Mouse (Mus musculus) ovary, postnatal 14 days (tissue): ENCODE data around the gene Mgat4b.

Experiments used
- DNase-seq: peaks from one replicate; pipeline ENCODE4 v3.0.0; 2022; ENCODE audit warnings: low spot score

The Mgat4b gene

DNA sequence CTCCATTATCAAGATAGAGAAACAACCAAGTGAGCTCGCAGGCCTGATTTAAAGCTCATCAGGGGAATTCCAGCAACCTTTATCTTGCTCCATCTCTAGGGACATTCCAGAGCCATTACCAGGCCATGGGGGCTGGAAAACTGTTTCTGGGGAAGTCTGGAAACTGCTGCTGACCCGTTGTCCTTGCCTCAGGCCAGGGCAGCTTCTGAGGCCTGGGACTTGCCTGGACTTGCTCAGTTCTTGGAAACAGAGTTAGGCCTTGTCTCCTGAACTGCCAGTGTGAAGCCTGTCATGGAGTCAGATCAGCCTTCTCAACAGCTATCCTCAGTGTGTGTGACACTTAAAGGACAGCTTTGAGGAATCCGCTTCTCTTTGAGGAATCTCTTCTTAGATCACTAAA is 41.5 kb downstream of the Mgat4b start:
- DNase-seq = no peak

DNA sequence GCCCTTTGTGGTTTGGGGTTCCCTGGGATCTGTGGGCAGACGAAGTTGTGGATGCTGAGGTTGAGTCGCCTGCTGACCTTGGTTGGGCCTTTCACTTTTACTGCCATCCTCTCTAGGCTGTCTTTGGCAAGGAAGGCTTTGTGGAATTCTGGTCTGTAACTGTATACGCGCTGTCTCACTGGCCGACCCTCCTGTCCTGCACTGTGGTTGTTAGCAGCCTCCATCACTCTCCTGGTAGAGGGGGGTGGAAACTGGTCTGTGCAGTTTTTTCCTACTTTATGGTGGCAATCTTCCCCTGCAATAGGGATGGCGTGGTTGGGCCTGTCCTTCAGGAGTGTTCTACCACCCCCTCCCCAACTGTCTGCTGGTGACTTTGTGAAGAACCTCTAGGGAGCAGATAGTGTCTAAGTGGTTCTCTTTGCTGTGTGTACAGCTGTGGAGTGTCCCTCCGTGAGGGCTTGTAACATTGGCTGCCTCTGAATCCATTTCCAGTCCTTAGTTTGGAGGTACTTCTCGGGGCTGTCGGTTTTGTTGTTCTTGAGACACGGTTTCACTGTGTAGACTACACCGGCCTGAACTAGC is 42.1 kb downstream of the Mgat4b start:
- no peak for DNase-seq

DNA sequence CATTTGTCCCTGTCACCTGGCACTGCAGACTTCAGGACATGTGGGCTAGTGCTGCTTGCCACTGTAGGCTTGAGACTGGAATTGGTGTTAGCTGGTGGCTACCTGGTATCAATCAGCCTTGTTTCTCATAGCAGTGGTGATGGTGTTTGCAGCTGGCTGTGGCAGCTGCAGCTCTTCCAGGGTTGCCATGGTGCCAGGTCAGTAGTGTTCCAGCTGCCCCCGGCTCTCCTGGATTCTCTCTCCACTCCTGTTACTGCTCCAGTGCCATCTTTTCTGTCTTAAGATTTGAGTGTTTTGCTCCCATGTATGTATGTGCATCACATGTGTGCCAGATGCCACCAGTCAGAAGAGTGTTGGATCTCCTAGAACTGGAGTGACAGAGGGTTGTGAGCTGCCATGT is 42.7 kb downstream of the Mgat4b start:
- no peak for DNase-seq

DNA sequence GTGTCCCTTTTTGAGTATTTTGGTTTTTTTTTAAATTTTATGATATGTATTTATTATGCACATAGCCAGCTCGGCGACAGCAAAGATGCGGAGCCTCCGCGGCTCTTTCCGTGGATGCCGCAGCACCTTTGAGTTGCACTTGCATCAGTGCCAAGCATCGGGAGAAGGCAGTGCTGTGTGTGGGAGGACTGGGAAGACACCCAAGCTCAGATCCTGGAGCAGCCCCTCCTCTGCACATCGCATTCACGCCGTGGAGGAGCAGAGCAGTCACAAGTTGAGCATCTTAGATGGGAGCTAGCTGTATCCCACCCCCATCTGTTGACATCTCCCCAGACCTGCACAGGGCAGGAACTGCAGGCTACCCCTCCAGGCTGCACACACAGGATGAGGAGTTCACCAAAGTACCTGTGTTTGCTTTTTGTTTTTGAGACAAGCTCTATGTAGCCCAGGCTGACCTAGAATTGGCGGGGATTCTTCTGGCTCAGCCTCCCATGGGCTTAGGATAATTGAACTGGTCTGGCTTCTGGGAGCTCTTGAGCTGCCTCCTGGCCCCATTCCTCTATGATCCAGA is 43.4 kb downstream of the Mgat4b start:
- DNase-seq = no peak

DNA sequence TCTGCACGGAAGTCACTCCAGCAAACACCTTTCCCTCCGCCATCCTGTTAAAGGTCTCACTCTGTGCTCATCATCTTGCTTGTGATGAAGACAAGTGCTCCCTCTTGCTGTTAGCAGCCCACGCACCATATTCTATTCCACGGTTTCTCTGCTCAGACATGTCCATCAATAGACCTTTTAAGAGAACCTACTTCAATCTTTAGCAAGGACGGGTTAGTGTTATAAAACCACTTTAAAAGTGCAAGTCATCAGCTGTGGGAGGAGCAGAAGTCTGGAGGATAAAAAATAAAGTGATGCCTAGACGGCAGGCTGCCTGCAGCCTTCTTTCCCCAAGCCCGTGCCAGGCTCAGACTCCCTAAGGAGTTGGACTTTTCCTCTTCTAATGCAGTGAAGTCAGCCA is 45.9 kb downstream of the Mgat4b start:
- DNase-seq = no peak

DNA sequence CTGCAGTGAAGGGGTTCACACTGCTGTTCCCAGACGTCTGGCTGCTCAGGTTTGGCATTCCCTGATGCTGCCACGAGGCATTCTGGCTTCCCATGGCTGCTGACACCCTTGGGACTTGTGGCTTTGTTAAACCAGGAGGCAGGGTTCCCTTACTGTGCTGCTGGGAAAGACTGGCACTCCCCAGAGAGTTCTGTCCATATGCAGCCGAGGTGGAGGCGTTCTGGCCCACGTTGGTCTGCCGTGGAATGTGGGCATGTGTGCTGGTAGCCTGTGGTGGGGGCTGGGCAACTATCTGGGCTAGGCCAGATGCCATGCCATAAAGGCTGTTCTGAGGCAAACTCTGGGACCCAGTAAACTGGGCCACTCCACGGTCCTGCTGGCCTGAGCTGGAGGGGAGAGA is 47.6 kb downstream of the Mgat4b start:
- DNase-seq = no peak

DNA sequence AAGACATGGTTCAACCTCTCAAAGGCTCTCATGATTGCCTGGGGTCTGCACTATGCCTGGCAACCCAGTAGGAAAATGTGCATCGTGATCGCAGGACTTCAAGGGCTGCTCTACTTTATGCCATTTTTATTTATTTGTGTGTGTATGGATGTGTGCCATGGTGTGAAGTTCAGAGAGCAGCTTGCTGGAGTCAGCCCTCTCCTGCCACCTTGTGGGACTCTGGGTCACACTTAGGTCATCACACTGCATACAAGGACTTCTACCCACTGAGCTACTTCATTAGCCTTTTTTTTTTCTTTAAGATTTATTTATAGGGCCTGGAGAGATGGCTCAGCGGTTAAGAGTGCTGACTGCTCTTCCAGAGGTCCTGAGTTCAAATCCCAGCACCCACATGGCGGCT is 51.3 kb downstream of the Mgat4b start:
- DNase-seq = no peak

DNA sequence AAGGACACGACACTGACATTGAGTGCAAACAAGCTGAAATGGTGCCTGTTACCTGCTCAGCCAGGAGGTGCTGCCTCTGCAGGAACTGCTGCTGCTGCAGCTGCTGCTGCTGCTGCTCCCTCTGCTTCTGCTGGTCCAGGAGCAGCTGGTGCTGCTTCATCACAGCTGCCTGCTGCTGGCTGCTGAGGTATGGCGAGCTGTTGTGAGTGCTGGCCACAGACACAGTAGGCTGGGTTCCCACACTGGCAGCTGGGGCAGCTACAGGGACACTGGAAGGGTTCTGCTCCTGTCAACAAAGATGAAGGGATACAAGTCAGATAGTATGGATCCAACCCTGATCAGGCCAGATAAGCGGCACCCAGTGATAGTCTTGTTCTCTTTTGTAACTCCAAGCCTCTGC is 52.5 kb downstream of the Mgat4b start:
- no peak for DNase-seq

DNA sequence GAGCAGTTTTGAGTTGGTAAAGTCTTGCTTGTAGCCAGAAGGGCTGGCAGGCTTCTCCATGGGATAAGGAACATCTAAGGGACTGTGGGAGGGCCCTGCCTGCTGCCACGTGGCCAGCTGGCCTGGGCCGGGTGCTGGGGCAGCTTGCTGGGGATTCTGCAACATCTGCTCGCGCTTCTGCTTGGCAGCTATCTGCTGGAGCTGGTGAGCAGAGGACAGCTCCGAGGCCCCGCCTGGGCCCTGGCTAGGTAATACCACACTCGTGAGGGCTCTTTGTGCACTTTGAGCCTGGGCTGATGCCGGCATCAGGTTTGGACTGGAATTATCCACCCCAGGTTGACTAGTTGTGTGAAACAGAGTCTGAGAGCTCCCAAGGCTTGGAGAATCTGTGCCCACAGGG is 55.2 kb downstream of the Mgat4b start:
- DNase-seq = no peak

DNA sequence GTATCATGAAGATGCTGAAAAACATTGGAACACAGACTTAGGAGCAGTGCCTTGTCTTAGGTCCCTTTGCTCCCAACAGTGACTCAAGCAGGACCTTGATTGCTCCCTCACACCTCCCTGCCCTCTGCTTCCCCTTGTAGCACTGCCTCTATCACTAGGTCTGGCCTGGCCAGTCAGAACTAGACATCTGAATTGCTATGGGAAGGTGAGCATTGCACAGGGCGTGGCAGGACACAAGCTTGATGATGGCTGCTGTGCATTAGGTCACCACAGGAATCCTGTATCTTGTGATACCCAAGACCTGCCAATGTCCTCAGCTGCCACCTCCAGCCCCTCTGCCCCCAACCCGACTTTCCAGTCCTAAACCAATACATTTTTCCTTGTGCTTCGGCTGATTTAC is 56.3 kb downstream of the Mgat4b start:
- DNase-seq = no peak

DNA sequence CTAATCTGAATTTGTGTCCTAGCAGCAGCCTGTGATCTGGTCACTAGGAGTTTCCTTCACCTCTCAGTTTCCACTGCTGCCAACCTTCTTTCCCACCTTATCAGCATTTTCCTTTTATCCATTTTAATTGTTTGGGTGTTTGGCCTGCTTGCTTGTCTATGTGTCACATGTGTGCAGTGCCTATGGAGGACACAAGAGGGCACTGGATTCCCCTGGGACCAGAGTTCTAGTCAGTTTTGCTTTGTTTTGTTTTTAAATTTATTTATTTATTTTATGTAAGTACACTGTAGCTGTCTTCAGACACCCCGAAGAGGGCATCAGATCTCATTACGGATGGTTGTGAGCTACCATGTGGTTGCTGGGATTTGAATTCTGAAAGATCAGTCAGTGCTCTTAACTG is 58.5 kb downstream of the Mgat4b start:
- no peak for DNase-seq

DNA sequence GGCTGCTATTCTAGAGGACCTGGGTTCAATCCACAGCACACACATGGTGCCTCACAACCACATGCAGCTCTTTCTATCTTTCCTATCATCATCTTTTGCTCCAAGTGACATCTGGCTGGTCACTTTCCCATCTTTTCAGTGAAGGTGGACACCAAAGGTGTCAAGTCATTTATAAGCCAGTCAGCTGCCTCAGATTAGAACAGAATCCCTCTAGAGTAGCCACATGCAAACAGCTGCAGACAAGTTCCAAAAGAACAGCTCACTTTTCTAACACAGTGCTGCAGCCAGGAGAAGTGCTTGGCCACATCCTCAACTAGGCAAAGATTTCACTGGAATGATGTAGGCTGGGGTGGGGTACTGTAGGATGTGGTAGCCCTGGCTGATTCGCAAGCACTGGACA is 59.2 kb downstream of the Mgat4b start:
- no peak for DNase-seq

DNA sequence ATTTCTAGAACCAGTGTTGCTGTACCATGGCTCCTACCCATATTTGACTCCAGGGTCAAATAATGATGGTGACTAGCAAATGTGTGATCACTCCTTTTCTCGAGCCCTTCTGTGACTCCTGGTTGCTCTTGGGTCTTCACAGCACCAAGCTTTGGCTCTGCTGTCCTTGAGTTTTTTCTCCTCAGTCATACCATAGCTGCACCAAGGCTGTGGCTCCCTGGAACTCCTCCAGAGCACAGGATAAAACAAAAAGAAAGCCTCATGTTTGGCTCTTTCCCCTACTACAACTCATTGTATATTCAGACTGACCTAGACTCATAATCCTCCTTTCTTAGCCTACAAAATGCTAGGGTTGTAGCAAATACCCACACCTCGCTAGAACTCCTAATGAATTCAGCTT is 62.1 kb downstream of the Mgat4b start:
- no peak for DNase-seq

DNA sequence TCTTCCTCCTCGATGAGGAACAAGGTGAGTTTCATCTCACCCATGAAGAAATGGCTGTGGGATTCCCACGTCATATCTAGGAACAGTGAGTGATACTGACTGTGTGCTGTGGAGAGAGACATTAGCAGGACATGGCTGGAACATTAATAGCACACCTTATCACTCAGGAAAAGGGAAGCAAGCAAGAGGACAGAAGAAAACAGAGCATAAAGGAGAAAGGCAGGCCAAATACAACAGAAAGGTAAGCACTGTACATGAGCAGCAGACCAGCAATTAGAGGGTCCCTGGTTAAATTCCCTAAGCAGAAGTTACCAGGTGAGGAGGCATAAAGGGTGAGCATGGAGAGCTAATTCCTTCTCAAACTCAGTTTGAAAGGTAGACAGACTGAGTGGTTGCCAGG is 64.4 kb downstream of the Mgat4b start:
- no peak for DNase-seq

DNA sequence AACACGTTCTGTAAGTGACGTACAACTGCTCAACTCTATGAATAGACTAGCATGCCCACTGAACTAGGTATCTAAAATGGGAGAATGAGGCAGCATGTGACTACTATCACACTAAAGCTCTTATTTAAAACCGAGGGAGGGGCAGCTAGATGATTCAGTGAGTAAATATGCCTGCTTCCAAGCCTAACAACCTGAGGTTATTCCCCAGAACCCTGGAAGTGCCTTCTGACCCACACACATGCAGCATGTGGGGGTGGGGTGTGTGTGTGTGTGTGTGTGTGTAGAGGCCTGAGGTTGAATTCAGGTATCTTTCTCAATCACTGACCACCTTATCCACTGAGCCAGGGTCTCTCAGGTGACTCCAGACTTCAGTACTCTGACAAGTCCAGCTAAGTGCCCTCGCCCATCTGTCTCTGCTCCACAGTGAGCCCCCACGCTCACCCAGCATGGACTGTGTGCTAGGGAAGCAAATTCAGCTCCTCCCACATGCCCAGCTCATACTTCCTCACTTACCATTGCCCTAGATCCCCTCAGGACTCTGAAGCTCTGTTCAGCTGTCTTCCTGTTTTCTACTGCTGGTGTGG is 65.0 kb downstream of the Mgat4b start:
- no peak for DNase-seq

DNA sequence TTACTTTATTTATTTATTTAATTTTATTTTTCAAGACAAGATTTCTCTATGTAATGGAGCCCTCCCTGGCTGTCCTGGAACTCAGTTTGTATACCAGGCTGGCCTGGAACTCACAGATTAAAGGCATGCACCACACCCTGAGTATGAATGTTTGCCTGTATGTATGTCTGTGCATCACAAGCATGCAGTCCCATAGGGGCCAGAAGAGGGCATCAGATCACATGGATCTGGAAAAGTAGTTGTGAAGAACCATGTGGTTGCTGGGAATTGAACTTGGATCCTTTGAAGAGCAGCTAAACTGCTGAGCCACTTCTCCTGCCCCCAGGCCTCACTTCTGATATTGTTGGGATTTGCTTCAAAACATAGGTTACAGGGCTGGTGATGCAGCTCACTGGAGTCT is 66.3 kb downstream of the Mgat4b start:
- DNase-seq = no peak

DNA sequence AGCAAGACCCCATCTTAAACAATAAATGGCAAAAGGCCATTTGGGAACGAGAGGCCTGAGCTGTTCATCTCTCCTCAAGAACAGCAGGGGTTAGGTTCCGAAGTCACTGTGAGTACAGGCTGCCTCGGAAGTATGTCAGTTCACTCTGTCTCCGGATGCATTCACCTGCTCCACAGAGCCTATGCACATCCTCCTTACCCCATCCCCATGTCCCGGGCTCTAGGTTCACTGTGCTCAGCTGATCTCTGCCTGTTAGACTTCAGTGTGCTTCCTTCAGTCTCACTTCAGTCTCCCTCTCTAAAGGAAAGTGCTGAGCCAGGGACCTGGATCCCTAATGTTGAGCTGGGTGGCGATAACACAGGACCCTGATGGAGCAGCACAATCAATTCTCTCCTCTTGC is 67.0 kb downstream of the Mgat4b start:
- DNase-seq = no peak

DNA sequence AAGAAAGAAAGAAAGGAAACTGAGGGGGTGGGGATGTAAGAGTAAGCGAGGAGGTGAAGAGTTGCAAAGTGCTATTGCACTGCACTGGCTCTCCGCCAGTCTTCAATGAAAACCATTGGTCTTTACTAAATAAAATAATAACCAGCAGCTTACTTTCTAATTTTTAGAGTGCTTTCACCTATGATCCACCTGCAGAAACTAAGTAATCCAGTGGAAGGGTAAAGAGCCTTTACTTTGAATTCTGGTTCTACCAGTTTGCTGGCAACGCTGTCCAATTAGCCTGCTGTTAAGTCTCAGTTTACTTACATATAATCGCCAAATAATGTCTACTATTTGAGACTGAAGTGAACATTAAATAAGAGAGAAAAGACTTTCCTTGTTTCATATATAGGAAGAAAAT is 68.3 kb downstream of the Mgat4b start:
- no peak for DNase-seq

DNA sequence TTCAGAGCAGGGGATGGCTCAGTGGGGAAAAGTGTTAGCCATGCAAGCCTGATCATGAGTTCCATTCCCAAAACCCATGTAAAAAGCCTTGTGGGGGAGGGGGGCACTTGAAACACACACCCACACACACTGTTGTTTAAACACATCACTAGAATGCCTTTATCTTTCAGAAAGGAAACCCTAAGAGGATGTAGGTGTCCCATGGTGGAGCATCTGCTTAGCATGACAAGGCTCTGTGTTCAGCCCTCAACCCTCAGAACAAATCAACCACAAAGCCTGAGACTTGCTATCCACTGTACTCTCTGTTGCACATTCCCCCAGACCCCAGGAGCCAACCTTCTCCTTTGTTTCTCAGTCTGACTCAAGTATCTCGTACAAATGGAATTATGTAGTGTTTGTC is 69.4 kb downstream of the Mgat4b start:
- DNase-seq = no peak
